Mouse (Mus musculus) olfactory bulb, adult 2 months (tissue): Measurements from ENCODE around the gene Polr3c. TPM values are rescaled to one million over a fixed set of nuclear protein-coding genes. Genes with fewer than 3 reads are reported as not detected.

Source experiments
- H3K27ac ChIP-seq: fragments of 200-500 bp; 2 replicates; pipeline ENCODE4 v1.5.1; 2012; ENCODE audit warnings: low read depth, low read length; ENCODE audit not compliant: insufficient read depth
- H3K4me1 ChIP-seq: fragments of 200-500 bp; 2 replicates; pipeline ENCODE4 v1.6.1; 2012; ENCODE audit warnings: low read length; ENCODE audit not compliant: control insufficient read depth, insufficient read depth
- H3K4me3 ChIP-seq: fragments of 200-500 bp; 2 replicates; pipeline ENCODE4 v1.5.1; 2012; ENCODE audit warnings: mild to moderate bottlenecking, low read depth, low read length, moderate library complexity; ENCODE audit not compliant: insufficient read depth
- CTCF ChIP-seq: fragments of 200-500 bp; IDR thresholded peaks from 2 replicates; pipeline ENCODE4 v1.5.1; 2012; ENCODE audit warnings: low read depth, mild to moderate bottlenecking, low read length, moderate library complexity; ENCODE audit not compliant: insufficient read depth
- POLR2A ChIP-seq: fragments of 200-500 bp; IDR thresholded peaks from 2 replicates; pipeline ENCODE4 v1.6.1; 2012; ENCODE audit warnings: mild to moderate bottlenecking, low read depth, low read length, moderate library complexity; ENCODE audit not compliant: insufficient read depth
- WGBS: fragments of 180-500 bp; shearing (Covaris S2); methylation state at CpG from one replicate; pipeline ENCODE4 v1.1.7; 2018; 5-methylcytosine and 5-hydroxymethylcytosine counted together
- polyA plus RNA-seq: library from polyadenylated mRNA; stranded (reverse); fragments of >200 nt; gene quantifications from 2 replicates; pipeline ENCODE4 v1.2.4, GENCODE M21; 2012; ENCODE audit warnings: low replicate concordance; ENCODE audit not compliant: missing spikeins, insufficient read depth, insufficient read length

Polr3c gene
- polyA plus RNA-seq, 1 experiment: not detected

DNA sequence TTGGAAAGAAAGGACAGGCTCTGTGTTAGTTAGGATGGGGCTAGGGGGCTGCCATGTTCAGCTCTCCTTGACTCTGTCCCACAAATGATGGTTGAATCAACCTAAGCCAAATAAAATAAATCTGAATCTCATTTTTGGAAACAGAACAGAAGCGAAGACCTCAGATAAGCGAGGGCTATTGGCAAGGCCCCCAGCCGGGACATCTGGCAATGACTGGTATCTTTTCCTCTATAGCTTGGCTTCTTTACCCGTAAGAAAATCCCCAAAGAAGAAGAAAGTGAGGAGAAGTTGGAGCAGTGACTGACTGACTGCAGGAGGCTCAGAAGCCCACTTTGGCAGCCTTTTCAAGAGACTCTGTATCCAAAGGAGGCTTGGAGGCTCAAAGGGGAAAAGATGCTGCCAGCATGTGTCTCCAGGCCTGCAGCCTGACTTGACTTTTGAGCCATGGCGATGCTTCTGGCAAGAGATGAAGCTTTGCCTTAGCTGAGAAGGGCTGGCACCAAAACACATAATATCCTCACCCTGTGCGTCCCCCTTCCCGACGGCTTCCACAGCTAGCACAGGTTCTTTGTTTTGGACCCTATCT, 64.6 kb downstream of the Polr3c start:
- TF ChIP-seq CTCF: no peak
- TF ChIP-seq POLR2A: no peak
- Histone ChIP-seq H3K4me1 (peaks cover 6% of the 10 kb centered on the region), H3K27ac (peak overlapping the region; percentile 50; the same call in 1 of the 2 replicates), H3K4me3 (no peak overlapping the region)
- WGBS: 35% methylated on average over 8 of the region's 8 CpGs

Other genes starting within 250 kb of the Polr3c start
- gene Hfe2, start 202.5 kb downstream of the Polr3c start, polyA plus RNA-seq: not detected in 2 replicates
- not detected in 2 replicates for gene Txnip, start 169.7 kb downstream of the Polr3c start, polyA plus RNA-seq
- gene Gm16253, start 150.6 kb downstream of the Polr3c start, polyA plus RNA-seq: not detected in 2 replicates
- not detected in 2 replicates for gene Polr3gl, start 133.4 kb downstream of the Polr3c start, polyA plus RNA-seq
- not detected in 2 replicates for gene Ankrd34a, start 131.0 kb downstream of the Polr3c start, polyA plus RNA-seq
- not detected in 2 replicates for gene Lix1l, start 126.5 kb downstream of the Polr3c start, polyA plus RNA-seq
- gene Rbm8a, start 97.7 kb downstream of the Polr3c start, polyA plus RNA-seq: not detected in 2 replicates
- gene Pex11b, start 92.3 kb downstream of the Polr3c start, polyA plus RNA-seq: not detected in 2 replicates
- gene Gm42957, start 92.2 kb downstream of the Polr3c start, polyA plus RNA-seq: not detected in 2 replicates
- not detected in 2 replicates for gene Itga10, start 82.0 kb downstream of the Polr3c start, polyA plus RNA-seq
- gene Ankrd35, start 57.5 kb downstream of the Polr3c start, polyA plus RNA-seq: not detected in 2 replicates
- not detected in 2 replicates for gene Pias3, start 31.2 kb downstream of the Polr3c start, polyA plus RNA-seq
- not detected in 2 replicates for gene Nudt17, start 19.1 kb downstream of the Polr3c start, polyA plus RNA-seq
- not detected in 2 replicates for gene Rnf115, start within 50 bp of the Polr3c start, polyA plus RNA-seq
- not detected in 2 replicates for gene Pdzk1, start 101.7 kb upstream of the Polr3c start, polyA plus RNA-seq
- not detected in 2 replicates for gene Cd160, start 101.7 kb upstream of the Polr3c start, polyA plus RNA-seq
- not detected in 2 replicates for gene Gja5, start 177.1 kb upstream of the Polr3c start, polyA plus RNA-seq
- gene Gpr89, start 177.7 kb upstream of the Polr3c start, polyA plus RNA-seq: not detected in 2 replicates
- gene Gja8, start 198.4 kb upstream of the Polr3c start, polyA plus RNA-seq: not detected in 2 replicates